Mouse (Mus musculus) lung, postnatal 25 days (tissue): ENCODE measurements around the gene Olfr1107.

ENCODE experiments used
- DNase-seq: peaks from one replicate; pipeline ENCODE4 v3.0.0; 2022; ENCODE audit warnings: low spot score

Olfr1107 gene

DNA sequence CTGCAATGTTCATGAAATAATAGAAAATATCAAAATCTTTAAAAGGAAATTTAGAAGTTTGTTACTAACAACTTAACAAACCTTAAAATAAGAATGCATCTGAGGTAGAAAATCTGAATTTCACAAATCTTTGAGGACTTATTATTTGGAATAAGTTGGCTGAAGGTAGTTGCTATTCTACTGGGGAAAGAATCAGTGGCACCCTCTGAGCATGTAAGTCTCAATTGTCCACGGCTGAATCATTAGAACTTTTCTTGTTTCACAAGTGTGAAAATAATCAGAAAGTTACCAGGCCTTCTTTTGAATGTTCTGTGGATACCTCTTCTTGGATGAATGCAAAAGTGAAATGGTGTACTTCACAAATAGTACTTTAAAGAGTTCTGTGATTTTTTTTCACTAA is at the start of gene Olfr1107:
Gene Olfr1107 (minus strand): TSS at position 101 of the 400 bp plus-strand sequence.
- no peak for DNase-seq

DNA sequence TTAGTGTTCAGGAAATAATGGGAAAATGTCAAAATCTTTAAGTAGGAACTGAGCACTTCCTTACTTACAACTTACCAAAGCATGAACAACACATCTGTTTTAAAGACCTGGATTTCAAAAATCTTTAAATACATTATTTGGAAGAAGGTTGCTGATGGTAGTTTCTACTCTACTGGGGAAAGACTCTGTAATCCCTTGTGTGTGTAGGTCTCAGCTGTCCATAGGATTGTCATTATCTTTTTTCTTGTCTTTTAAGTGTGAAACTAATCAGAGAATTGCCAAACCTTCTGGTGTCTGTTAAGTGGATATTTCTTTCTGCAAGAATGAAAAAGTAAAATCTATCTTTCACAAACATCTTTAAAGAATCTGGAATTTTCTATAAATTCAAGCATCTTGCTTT is 38.9 kb upstream of the Olfr1107 start, which contains the start of gene Olfr259:
Gene Olfr259 (minus strand): TSS at position 101 of the 400 bp plus-strand sequence.
- DNase-seq = no peak

DNA sequence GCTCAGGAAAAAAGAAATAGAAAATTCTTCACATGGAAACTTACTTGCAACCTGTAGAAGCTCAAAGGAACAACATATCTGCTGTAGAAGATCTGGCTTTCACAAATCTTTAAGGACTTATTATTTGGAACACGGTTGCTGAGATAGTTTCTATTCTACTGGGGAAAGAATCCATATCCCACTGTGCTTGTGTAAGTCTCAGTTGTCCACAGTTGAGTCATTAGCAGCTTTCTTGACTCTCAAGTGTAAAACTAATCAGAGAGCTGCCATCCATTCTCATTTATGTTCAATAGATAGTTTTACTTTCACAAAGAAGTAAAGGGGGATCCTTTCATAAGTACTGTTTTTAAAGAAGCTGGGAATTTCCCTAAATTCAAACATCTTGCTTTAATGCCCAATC is 20.3 kb upstream of the Olfr1107 start, which contains the start of gene Olfr1109:
Gene Olfr1109 (minus strand): TSS at position 101 of the 400 bp plus-strand sequence.
- DNase-seq = no peak

DNA sequence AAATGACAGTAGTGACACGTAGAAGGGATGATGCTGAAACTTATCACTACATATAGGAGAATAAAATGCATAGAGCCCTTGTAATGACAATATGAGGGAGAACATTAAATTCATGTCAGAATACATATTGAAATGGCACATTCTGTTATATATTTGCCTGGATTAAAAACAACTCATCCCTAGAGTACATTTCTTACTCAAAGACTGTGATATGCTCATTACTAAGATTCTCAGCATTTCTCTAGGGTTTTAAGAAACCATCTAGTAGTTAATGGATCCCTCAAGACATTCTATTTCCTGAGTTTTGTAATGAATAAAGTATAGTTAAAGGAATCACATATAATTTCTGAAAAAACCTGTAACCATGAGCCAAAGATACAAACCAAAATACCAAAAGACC is 23.4 kb downstream of the Olfr1107 start, which contains the start of gene Olfr1106:
Gene Olfr1106 (minus strand): TSS at position 101 of the 400 bp plus-strand sequence.
- DNase-seq = no peak

DNA sequence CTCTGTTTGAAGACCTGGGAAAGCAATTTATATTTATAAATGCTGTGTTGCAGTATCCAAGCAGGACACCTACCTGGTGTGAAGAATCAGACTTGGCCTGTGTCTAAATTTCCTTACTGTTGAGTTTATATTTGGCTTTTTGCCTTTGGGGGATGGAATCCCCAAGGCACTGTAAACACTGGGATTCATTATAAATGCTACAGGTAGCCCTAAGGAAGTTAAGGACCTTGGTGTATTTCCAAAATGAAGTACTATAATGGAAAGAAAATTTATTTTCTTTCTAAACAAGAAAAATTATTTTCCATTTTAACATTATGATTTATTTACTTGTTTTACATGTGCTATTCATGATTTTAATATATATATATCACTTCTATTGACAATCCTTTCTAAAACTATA is 39.2 kb downstream of the Olfr1107 start, which contains the start of gene Olfr1105:
Gene Olfr1105 (minus strand): TSS at position 101 of the 400 bp plus-strand sequence.
- DNase-seq = no peak

DNA sequence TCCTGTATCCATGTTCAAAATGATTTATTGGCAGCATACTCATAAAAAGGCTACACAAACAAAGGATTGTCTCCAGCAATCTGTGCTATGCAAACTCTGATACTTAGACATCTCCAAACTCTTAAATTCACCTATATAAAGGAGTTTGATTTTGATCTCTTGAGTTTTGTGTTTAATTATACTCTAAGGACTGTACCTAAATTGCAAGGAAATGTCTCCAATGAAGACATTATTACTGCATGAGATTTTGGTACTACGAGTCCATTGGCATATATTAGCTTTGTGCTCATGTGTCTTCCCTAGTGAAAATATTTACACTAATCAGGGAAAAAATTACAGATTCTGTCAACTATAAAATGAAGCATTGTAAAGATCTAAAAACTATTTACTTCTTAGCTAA is 48.6 kb downstream of the Olfr1107 start, which contains the start of gene Olfr1104:
Gene Olfr1104 (minus strand): TSS at position 101 of the 400 bp plus-strand sequence.
- DNase-seq = no peak
